Mouse (Mus musculus): ENCODE measurements around the gene Unc119.

DNA sequence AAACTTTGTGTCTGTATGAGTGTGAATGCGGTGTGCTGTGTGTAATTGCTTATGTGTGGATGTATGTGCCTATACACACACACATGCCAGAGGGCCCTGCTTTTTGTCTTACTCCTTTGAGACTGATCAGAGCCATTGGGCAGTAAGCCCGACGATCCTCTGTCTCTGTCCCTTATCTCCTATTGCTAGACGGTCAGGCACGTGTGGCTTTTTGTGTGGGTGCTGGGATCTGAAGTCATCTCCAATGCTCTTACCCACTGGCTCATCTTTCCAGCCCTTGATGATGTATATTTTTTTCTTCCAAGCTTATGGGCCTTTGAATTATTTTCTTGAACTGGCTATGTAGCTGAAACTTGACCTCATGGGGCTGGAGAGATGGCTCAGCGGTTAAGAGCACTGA lies 11.6 kb downstream of the Unc119 start:
- no peak for TF ChIP-seq POLR2A (IDR thresholded peaks at IDR 0.05; ENCODE audit: insufficient read depth, low read depth, low read length)
- no peak for TF ChIP-seq CTCF (IDR thresholded peaks at IDR 0.05)
- TF ChIP-seq EP300 (IDR thresholded peaks at IDR 0.05; ENCODE audit: insufficient read depth, low read depth, low read length), result no peak

Measured in heart, adult 2 months (tissue).